Mouse (Mus musculus) lung, adult 10 weeks (tissue): ENCODE results near the gene Gm3594. TPM values are rescaled to one million over a fixed set of nuclear protein-coding genes. Genes with fewer than 3 reads are reported as not detected.

ENCODE experiments used
- polyA plus RNA-seq: library from polyadenylated mRNA; stranded (reverse); fragments of 350-450 nt; fragmentation: Illumina TruSeq; extraction: RNeasy Lipid Tissue Mini Kit (QIAGEN cat#74804); gene quantifications from one replicate; pipeline ENCODE4 v1.2.3, GENCODE M21; 2014; ENCODE audit warnings: low read depth, low replicate concordance; ENCODE audit not compliant: insufficient read depth

The Gm3594 gene
- not detected for polyA plus RNA-seq

GRCm38 (mm10) chr14:6444511-6444910 is at the start of gene Gm3594:
TSS of gene Gm3594 (minus strand) at chr14:6444611.

GRCm38 (mm10) chr14:6412382-6412781 is 32.0 kb downstream of the Gm3594 start, which contains the start of gene Gm3591:
TSS of gene Gm3591 (minus strand) at chr14:6412482.

GRCm38 (mm10) chr14:6390219-6390618 is 54.2 kb downstream of the Gm3594 start, which contains the start of gene Gm16440:
TSS of gene Gm16440 (minus strand) at chr14:6390319.

Other genes starting within 250 kb of the Gm3594 start
- gene Gm21560, start 225.3 kb downstream of the Gm3594 start, polyA plus RNA-seq: not detected
- not detected for gene Gm3411, start 157.4 kb downstream of the Gm3594 start, polyA plus RNA-seq
- not detected for gene Gm21103, start 139.8 kb downstream of the Gm3594 start, polyA plus RNA-seq
- not detected for gene Gm3618, start 100.9 kb downstream of the Gm3594 start, polyA plus RNA-seq
- not detected for gene Gm16440, start 54.3 kb downstream of the Gm3594 start, polyA plus RNA-seq
- not detected for gene Gm3591, start 32.1 kb downstream of the Gm3594 start, polyA plus RNA-seq
- not detected for gene Gm8356, start 92.7 kb upstream of the Gm3594 start, polyA plus RNA-seq
- not detected for gene Gm3629, start 146.0 kb upstream of the Gm3594 start, polyA plus RNA-seq
- not detected for gene Gm3460, start 177.8 kb upstream of the Gm3594 start, polyA plus RNA-seq
- not detected for gene Gm10251, start 239.6 kb upstream of the Gm3594 start, polyA plus RNA-seq